ENCODE assay signal across 19 mouse cellular contexts in genomic region chr9:115233721-115234120, GRCm38 (mm10).
A peak's percentile ranks its signal among the peaks of the same experiment; 100 is the strongest.
DNase-seq lines count a peak whose midpoint lies in the region; ATAC-seq and TF ChIP-seq lines count a peak whose summit lies in the region.
"Had no signal": no experiment of that assay in that cellular context is flagged by ENCODE, and none has a peak within 500 bp of the region (broad histone marks: within the 10 kb centered on the region; RNA-seq: fewer than 3 reads in every experiment).

No protein-coding gene starts in this region.

- peak overlapping the region; percentile 56 for H3K27ac ChIP-seq in left cerebral cortex, adult 2 months
- H3K27ac ChIP-seq: embryonic facial prominence, embryonic 12.5 days; forebrain, embryonic 15.5 days; heart, adult 2 months; heart, embryonic 15.5 days; hindbrain, embryonic 13.5 days; hindbrain, postnatal 0 days had no signal

- intact Hi-C loops in left cerebral cortex, adult 2 months (cut with DNase I): loop anchor here (5.0 kb wide), 1 partner anchor 256 kb away; the partner anchor contains the start of gene Osbpl10

- H3K4me3 ChIP-seq in left cerebral cortex, adult 2 months: no peak overlapping the region
- H3K4me3 ChIP-seq: embryonic facial prominence, embryonic 12.5 days; forebrain, embryonic 15.5 days; heart, adult 2 months; heart, embryonic 15.5 days; hindbrain, embryonic 13.5 days had no signal

- DNase-seq in cerebellum, adult 11-12 months: peak; percentile 29
- no peak for DNase-seq in cerebellum, postnatal 4 days (ENCODE audit: low spot score in 2 of 2)
- no peak for DNase-seq in frontal cortex, postnatal 14 days (ENCODE audit: low spot score in 2 of 2)
- no peak for DNase-seq in left cerebral cortex, adult 2 months (ENCODE audit: extremely low spot score in 1 of 2, low spot score in 2 of 2)
- DNase-seq in left cerebral cortex, adult 18-20 months (ENCODE audit: low spot score in 2 of 2): no peak
- peak; percentile 46 to 50 for DNase-seq in right cerebral cortex, adult 2 months (ENCODE audit: low spot score in 2 of 2)
- DNase-seq in right cerebral cortex, postnatal 4 days: no peak
- DNase-seq: adrenal gland, postnatal 10 days; B cell, adult 2 months; gastrocnemius, postnatal 36 days; heart, adult 2 months; heart, postnatal 14 days had no signal

- ATAC-seq in frontal cortex, adult (ENCODE audit: low TSS enrichment): peak; percentile 28
- ATAC-seq: CD4-positive, CD25-positive, alpha-beta regulatory T cell, adult 4 months; forebrain, embryonic 15.5 days; hindbrain, postnatal 0 days had no signal

- no peak for TF ChIP-seq CTCF in left cerebral cortex, adult 2 months (IDR thresholded peaks at IDR 0.05)

Comparison
In these comparisons a context has a peak if more than half of its experiments do, and no peak if none do; other contexts are left out.
1. DNase-seq: peak in cerebellum, adult 11-12 months (single experiment) and right cerebral cortex, adult 2 months (2 of 2); none in cerebellum, postnatal 4 days (0 of 2), frontal cortex, postnatal 14 days (0 of 2), left cerebral cortex, adult 2 months (0 of 2), left cerebral cortex, adult 18-20 months (0 of 2) and right cerebral cortex, postnatal 4 days (single experiment).